Mouse (Mus musculus) cerebral cortex, adult 2 months (tissue): ENCODE measurements around the gene Csrnp1.

Experiments
- WGBS: fragments of 180-500 bp; shearing (Covaris S2); methylation state at CpG from one replicate; pipeline ENCODE4 v1.1.7; 2018; 5-methylcytosine and 5-hydroxymethylcytosine counted together

Csrnp1 gene

DNA sequence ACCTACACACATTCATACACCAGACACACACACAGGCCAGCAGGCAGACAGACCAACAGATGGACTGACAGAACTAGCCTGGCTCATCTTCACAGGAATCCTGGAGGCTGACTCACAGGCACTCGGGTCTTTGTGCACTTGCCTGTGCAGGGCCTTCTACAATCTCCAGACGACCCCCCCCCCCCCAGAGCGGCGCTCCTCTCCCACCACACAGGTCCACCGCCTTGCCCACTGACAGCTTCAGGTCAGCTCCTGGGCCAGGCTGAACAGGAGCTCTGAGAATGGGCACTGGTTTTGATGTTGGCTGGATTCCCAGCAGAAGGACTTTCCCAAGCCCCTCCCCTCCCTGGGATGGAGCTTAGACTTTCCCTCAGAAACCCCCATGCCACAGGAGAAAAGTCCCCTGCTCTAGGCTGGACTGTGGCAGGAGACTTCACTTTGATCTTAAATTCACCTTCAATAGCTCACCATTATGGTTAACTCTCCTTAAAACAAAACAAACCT, 6.8 kb downstream of the Csrnp1 start:
- 23% methylated on average over 5 of the region's 5 CpGs for WGBS

DNA sequence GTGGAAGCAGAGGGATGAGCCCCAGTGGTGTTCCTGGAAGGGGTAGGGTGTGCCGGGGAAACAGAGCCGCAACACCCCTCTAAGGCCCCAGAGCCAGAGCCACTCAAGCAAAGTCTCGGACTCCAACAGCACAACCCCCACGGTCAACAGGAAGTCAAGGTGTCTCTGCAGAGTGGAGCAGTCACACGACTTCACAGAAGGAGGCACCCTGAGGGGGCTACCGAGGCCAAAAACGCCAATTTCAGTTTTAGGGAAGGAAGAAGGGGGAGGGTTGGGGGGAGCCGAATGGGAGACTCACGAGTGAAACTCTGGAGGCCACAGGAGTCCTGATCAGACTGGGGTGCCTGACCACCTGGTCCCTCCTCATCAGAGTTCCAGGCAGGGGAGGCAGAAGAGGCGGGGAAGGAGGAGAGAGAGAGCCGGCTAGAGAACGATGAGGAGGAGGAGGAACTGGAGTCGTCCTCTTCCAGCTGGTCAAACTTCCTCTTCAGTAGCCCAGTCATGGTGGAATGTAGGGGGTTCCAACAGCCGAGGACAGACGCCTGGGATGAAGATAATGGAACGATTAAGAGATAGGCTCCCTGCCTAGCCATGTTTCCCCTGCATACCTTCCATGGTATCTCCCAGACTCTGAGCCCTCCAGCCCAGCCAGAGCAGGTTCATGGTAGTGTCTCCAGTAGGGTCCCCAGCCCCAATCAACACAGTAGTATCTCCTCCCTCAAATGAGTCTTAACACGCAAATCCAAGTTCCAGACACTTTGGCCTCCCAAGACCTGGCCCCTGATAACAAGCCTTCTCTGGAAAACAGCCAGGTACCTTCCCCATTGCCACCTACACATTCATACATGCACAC, 7.5 kb downstream of the Csrnp1 start:
- 48% methylated on average over 17 of the region's 17 CpGs for WGBS

DNA sequence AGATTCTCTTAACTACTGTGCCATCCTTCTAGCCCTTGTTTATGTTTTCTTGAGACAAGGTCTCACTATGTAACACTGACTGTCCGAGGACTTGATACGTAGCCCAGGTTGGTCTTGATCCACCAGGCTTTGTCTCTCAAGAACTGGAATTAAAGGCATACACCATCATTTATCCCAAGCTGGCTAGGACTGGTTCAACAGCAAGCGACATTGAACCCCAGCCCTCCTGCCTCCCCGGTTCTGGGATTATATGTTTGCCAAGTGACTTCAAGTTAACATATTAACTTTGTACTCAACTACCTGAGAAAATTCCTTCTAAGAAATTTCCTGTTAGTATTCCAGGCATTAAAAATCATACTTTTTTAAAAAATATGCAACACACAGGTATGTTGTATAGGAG, 9.2 kb downstream of the Csrnp1 start:
- 97% methylated on average over 4 of the region's 4 CpGs for WGBS

DNA sequence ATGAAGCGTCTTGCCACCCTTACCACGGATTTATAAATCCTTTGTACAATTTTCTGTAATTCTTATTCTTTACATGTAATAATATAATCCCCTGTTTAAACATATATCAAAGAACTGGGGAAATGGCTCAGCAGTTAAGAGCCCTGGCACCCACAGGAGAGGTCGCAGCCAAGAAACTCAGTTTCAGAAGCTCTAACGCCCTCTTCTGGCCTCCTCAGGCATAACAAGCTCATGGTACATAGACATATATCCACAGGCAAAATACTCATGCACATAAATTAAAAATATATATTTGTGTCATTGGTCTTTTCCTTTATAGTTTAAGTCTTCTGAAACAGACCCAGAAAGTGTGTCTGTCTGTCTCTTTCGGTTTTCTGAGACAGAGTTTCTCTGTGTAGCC, 9.8 kb downstream of the Csrnp1 start:
- WGBS: 80% methylated on average over 5 of the region's 5 CpGs

DNA sequence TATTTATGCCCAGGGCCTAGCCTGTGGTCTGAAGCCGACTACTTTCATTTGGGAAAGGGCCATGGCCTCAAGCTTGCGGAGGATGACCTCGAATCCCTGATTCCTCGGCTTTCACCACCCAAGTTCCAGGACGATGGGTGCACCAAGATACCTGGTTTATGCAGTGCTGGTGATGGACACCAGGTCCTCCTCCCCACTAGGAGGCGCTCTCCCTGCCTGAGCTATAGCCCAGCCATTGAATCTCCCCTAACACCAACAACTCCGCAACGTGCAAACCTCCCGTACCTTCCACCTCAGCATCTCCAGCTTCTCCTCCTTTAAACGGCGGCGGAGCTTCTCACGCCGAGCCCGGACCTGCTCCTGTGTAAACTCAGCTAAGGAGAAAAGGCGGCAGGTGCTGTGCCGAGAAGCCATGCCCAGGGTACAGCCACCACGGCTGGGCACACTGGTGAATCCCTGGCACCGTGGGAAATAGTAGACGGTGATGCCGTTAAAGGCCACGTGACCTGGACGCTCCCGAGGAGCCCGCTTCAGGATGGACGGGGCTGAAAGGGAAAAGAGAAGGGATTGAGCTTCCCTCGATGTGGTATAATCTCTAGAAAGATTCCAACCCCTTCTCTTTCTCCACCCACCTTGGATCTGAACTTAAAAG, 10.5 kb downstream of the Csrnp1 start:
- WGBS: 93% methylated on average over 27 of the region's 27 CpGs

DNA sequence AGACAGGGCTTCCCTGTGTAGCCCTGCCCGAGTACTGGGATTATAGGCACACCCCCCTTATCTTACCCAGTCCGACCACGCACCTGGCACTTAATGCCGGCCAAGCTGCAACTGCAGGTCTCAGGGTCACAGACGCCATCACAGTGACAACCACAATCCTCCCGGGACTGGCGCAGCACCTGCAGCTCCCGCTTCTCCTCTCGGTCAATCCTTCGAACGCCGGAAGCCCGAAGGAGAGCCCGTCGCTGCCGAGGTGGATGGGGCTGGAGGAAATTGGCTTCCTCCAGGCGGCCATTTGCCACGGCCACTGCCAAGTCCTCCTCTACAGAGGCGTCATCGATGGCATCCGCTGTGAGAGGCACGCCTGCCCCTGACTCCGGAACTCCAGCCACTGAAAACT, 11.2 kb downstream of the Csrnp1 start:
- 91% methylated on average over 23 of the region's 23 CpGs for WGBS

DNA sequence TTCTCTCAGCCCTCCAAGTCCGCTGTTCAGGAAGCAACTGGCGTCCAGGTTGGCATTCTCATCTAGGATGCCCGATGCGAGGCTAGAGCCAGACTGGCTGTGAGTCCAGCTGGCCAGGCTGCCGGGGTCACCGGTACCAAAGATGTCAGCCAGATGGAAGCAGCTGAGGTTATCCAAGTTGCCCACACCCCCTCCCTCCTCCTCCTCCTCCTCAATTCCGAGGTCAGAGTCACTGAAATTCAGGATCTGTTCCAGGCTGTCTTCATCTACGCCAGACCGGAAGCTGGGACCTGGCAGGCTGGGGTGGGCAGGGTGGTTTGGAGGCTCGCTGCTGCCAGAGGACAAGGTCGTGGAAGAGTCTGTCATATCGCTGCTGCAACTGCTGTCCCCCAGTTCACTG, 11.9 kb downstream of the Csrnp1 start:
- 63% methylated on average over 12 of the region's 12 CpGs for WGBS

DNA sequence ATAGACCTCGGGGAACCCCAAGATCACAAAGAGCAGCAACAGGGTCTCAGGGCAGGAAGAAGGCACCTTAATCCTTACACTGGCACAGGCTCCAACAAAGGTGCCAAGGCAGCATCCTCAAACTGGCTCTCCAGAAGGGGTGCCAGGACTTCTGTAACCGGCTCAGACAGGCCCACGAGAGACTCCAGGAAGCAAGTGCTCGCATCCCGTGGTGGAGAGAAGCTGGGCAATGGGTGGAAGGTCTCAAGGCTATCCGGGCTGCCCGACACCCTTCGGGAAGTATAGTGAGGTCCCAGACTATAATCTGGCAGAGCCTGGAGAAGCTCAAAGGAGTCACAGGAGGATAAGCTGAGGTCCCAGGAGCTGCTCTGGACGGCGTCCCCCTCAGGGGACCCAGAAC, 12.3 kb downstream of the Csrnp1 start:
- 73% methylated on average over 10 of the region's 10 CpGs for WGBS

DNA sequence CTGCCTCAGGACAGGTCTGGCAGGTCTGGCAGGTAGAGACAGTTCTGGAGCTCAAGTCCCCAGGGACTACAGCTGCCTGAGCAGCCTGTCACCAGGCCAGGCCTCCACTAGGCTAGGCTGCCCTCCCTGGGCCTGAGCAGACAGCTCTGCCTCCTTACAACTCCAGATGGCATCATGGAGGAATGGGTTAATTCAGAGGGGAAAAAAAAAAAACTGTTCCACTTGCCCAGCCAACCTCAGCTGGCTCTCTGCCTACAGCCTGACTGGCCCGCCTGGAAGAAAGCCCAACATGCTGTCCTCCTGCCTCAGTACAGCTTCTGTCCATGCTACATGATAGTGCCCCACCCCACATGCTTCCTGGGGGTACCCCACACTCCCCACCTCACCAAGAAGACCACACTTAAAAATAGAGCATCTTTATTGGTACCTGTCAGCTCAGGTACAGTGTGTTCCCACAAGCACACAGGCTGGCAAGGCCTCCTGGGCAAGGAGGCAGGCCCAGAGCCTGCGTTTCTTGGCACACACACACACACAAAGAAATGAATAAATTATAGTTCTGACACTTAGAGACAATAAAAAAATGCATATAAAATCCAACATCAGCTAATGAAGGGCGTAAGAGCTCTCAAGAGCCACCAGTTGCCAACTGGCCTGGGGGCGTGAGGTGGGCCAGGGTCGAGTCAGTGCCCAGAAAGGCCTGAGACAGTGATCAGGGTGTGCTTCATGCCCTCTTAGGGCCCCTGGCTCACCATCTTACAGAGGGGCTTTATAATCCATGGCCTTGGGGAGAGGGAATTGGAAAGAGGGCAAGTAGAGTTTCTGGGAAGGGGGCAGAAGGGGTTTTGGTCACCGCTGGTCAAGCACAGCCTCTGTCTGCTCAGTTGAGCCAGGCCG, 13.4 kb downstream of the Csrnp1 start:
- WGBS: 51% methylated on average over 7 of the region's 7 CpGs

DNA sequence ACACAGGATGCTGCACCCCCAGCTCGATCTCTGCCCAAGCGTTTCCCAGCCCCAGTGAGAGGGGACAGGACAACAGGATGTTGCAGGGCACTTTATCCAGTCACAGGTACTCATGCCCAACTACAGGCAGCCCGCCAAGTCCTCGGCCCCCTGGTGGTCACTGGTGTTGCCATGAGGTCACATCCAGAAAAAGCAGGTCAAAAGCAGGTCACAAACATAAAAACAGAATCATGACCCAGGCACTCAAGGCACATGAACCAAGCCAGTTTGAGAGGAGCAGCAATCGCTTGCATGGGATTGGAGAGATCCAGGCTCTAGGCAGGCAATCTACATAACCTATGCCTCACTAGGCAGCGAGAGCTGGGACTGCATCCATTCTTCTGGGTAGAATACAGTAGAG, 14.2 kb downstream of the Csrnp1 start:
- 54% methylated on average over 6 of the region's 6 CpGs for WGBS

DNA sequence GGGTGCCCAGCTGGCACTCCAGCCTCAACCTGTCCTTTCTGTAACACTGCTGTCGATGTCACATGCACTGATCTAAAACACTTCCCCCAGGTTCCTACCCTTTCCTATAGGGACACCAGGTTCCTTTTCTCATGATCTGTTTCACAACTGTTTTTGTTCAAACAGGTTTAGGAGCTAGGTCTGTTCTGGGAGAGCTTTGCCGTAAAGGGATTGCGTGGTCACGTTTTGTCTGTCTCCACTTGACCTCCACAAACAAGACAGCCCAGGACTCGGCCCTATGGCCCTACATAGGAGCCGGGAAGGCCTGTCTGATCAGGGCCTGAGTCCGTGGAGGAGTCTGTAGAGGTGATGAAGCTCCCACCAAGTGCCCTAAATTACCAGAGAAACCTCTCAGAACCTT, 14.6 kb downstream of the Csrnp1 start:
- WGBS: 91% methylated on average over 7 of the region's 7 CpGs

DNA sequence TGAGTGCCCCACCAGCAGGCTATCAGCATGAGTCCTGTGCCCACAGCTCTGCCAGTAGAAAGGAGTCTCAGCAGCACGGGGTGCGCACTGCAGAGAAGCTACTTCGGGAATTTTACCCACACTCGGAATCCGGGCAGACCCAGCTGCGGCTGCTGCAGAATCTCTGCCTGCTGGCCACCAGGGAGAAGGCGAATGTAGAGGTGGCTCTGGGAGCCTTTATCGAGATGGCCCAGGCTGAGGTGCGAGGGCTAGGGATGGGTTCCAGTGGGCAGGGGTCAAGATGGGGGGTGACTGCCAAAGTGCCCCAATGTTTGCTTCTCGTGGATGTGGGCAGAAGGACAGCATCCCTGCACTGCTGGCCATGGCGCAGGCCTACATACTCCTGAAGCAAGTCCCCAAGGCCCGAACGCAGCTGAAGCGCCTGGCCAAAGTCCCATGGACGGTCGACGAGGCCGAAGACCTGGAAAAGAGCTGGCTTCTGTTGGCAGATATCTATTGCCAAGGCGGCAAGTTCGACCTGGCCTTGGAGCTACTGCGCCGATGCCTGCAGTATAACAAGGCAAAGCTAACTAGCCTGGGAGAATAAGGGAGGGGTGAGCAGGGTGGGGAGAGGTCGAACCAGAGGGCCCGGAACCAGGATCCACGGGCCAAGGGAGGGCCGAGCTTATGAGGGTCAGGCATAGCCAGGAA, 18.1 kb downstream of the Csrnp1 start:
- 89% methylated on average over 26 of the region's 26 CpGs for WGBS

DNA sequence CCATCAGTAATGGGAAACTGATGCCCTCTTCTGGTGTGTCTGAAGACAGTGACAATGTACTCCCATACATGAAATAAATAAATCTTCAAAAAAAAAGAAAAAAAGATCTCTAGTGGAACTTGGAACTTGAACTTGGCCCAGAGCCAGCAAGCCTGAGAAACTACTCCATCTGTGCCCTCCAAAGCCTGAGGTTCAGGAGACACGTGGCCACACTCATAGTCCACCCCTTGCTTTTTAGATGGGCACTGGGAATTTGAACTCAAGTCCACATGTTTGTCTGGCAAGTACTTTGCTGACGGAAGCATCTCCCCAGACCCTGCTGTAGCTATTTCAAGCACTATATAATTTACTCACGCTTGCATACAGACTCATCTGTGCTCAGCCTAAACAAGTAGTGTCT, 19.3 kb downstream of the Csrnp1 start:
- WGBS: 60% methylated on average over 3 of the region's 3 CpGs

DNA sequence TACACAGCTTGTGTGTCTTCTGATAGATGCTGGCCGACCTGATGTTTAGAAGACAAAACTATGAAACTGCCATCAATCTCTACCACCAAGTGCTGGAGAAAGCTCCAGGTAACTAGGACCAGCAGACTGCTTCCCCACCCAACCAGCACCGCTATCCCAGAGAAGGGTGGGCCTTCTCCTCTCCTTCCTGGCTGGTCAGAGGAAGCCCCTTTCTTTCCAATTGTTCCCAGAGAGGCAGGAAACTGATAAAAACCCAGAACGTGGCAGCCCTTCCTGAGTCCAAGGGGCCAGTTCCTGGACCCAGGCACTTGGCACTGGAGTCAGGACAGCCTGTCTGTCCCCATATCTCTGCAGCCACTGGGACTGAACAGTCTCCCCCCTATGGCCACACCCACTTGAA, 20.3 kb downstream of the Csrnp1 start:
- WGBS: 85% methylated on average over 3 of the region's 3 CpGs

DNA sequence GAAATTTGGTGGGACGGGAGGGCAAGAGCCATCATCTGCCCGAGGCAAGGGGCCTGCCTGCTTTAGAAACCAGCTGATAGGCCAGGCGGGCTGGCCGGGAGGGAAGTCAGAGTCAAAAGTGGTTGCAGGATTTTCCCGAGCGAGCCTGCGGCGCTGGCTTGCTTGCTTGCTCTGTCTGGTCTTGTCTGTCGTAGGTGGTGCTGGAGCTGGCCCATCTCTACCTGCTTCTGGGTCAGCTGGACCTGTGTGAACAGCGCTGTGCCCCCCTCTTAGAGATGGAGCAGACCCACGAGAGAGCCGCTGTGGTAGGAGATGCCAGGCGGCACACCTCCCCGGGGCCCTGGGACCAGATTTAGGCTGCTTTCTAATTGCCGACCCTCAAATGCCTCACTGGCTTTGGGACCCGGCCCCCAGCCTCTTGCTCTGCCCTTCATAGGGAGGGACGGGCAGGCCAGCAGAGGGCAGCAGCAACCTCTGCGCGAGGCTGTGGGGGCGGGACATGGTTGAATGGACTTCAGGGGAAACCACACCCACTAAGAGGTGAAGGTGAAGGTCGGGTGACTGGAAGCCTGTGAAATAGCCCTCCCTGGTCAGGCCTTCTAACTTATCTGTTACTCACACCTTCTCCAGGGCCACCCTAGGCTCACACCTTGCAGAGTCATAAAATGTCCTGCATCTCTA, 21.3 kb downstream of the Csrnp1 start:
- WGBS: 45% methylated on average over 21 of the region's 21 CpGs

DNA sequence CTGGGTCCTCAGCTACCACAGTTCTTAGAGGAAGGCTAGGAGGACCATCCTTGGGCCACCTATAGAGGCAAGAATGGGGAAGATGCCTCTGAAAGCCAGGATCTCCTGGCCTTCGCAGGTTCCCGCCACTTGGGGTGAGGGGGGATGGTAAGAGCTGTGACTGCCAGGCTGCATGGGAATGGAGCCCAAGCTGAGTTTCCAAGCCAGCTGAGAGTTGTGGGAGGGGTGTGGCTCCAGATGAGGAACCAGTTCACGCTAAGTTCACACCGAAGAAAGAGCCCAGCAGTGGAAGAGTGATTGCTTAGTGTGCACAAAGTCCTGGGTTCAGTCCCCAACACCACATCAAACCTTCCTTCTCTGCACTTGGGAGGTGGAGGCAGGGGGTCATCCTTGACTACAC, 22.2 kb downstream of the Csrnp1 start:
- WGBS: 59% methylated on average over 4 of the region's 4 CpGs

DNA sequence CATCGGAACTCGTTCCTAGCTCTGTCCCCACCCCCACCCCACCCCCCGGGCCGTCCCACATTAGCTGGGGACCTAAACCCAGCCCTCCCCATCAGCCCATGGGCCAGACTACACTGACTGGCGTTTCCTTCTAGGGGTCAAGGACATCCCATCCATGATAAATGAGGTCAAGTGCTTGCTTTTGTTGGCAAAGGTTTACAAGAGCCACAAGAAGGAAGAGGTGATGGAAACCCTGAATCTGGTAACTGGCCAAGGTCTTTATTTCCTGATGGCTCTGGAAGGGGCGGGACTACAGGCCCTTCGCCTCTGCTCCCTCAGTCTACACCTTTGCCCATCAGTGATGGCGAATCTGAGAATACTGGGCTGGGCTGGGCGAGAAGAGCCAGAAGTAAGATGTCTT, 25.6 kb downstream of the Csrnp1 start:
- 86% methylated on average over 9 of the region's 9 CpGs for WGBS

DNA sequence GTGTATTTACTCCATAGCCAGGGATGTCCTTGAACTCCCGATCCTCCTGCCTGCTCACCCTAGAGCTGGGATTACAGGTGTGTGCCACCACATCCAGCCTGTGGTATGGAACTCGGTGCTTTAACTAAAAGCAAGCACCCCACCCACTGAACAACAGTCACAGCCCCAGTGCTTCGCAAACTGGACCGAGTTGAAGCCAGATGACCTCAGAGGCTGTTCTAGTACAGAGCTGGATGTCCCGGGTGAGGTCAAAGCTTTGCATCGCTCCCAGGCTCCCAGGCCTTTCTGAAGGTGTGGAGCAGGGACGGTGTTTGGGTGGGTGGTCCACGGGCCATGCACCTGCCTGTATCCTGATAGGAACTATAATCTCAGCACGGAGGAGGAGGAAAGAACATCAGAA, 33.1 kb downstream of the Csrnp1 start:
- 91% methylated on average over 9 of the region's 9 CpGs for WGBS

DNA sequence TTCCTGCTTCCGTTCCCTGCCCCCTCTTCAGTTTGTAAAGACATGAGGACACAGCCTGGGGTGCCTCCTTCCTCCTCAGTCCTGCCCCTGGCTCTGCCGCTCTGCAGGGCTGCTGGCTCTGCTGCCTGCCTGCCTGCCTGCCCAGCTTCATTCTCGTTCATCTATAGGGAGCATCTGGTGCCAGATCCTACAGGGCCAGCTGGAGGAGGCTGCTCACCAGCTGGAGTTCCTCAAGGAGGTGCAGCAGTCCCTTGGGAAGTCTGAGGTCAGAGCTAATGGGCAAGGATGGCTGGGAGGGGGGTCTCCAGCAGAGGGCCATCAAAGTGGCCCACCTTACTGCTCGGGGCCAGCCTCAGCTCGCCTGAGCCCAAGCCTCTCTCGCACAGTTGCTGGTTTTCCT, 34.0 kb downstream of the Csrnp1 start:
- 60% methylated on average over 6 of the region's 6 CpGs for WGBS

DNA sequence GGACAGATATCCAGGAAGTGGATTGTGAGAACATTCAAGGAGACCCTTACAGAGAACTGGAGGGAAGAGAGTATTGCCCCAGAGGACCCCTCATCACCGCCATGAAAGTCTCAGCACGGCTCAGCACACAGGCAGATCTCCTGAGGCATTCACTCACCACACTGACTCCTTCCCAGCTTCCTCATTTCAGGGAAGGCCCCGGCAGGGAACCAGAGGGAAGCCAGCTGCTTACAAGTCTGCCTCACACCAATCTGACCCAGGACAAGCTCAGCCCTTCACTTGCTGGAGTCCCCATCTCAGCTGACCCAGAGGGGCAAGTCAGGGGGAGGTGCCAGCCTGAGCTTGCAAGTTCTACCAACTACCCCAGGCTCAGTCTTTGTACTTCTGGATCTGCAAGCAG, 35.7 kb downstream of the Csrnp1 start:
- WGBS: 71% methylated on average over 3 of the region's 3 CpGs
